Mouse (Mus musculus) activated CD4-positive, CD25-positive, alpha-beta regulatory T cell (primary cell): Measurements from ENCODE around the gene Taf1c. TPM values are rescaled to one million over a fixed set of nuclear protein-coding genes. Genes with fewer than 3 reads are reported as not detected.

ENCODE experiments used
- polyA plus RNA-seq, 2 experiments: library from polyadenylated mRNA; unstranded; fragments of 100-300 nt; shearing (Covaris generic); gene quantifications; one replicate each; pipeline ENCODE4 v1.2.1; 2017

Gene Taf1c
- polyA plus RNA-seq = 10 to 100 TPM; 19.8 to 24.3 TPM

GRCm38 (mm10) chr8:119604996-119605395 lies at the start of gene Taf1c:
Gene Taf1c, minus strand, starts transcription at chr8:119605222.

GRCm38 (mm10) chr8:119635378-119635777 lies 30.4 kb upstream of the Taf1c start, which contains the start of gene Kcng4:
Gene Kcng4, minus strand, starts transcription at chr8:119635680.

GRCm38 (mm10) chr8:119612471-119612870 lies 7.4 kb upstream of the Taf1c start, which contains the start of gene Adad2:
Gene Adad2, plus strand, starts transcription at chr8:119612747.

GRCm38 (mm10) chr8:119574437-119575365 lies 30.3 kb downstream of the Taf1c start, which contains the start of the genes Hsdl1 and Dnaaf1:
Gene Hsdl1, minus strand, starts transcription at chr8:119575183.
Gene Dnaaf1, plus strand, starts transcription at chr8:119575235.

GRCm38 (mm10) chr8:119558603-119559401 lies 46.2 kb downstream of the Taf1c start, which contains the start of gene Mbtps1:
Gene Mbtps1, minus strand, starts transcription at chr8:119558735.

Other genes starting within 250 kb of the Taf1c start
- gene Mlycd, start 210.3 kb downstream of the Taf1c start, polyA plus RNA-seq = 10 to 100 TPM; 25.1 to 28.4 TPM
- gene Osgin1, start 171.1 kb downstream of the Taf1c start, polyA plus RNA-seq = 10 to 100 TPM in 1 of 2 experiments, 1 to 10 TPM in 1; 7.8 to 14.4 TPM
- gene Necab2, start 158.5 kb downstream of the Taf1c start, polyA plus RNA-seq = not detected
- gene Slc38a8, start 103.5 kb downstream of the Taf1c start, polyA plus RNA-seq = under 1 TPM; 0.12 to 0.20 TPM
- gene Mbtps1, start 46.5 kb downstream of the Taf1c start, polyA plus RNA-seq = 10 to 100 TPM; 54.1 to 62.1 TPM
- 100 to 1,000 TPM in 1 of 2 experiments, 10 to 100 TPM in 1; 80.6 to 117 TPM for gene Hsdl1, start 30.0 kb downstream of the Taf1c start, polyA plus RNA-seq
- gene Dnaaf1, start 30.0 kb downstream of the Taf1c start, polyA plus RNA-seq = not detected
- gene Adad2, start 7.5 kb upstream of the Taf1c start, polyA plus RNA-seq = not detected
- gene Kcng4, start 30.5 kb upstream of the Taf1c start, polyA plus RNA-seq = under 1 TPM in 1 of 2 experiments, not detected in 1; 0.09 TPM
- not detected for gene Wfdc1, start 61.1 kb upstream of the Taf1c start, polyA plus RNA-seq
- gene Atp2c2, start 94.8 kb upstream of the Taf1c start, polyA plus RNA-seq = under 1 TPM; 0.05 to 0.29 TPM
- 10 to 100 TPM in 1 of 2 experiments, 1 to 10 TPM in 1; 9.8 to 14.4 TPM for gene Tldc1, start 173.2 kb upstream of the Taf1c start, polyA plus RNA-seq
- gene Cotl1, start 235.3 kb upstream of the Taf1c start, polyA plus RNA-seq = 100 to 1,000 TPM; 483 to 520 TPM